Mouse (Mus musculus) myocyte (in vitro differentiated cells): ENCODE results near the gene Zfp449. TPM values are rescaled to one million over a fixed set of nuclear protein-coding genes. Genes with fewer than 3 reads are reported as not detected.

Source experiments
- H3K27me3 ChIP-seq: one replicate; pipeline ENCODE4 v1.6.1; 2011; ENCODE audit not compliant: control insufficient read depth, insufficient read depth, insufficient read length
- H3K36me3 ChIP-seq: one replicate; pipeline ENCODE4 v1.6.1; 2011; ENCODE audit not compliant: control insufficient read depth, insufficient read depth
- H3K4me2 ChIP-seq: one replicate; pipeline ENCODE4 v1.6.1; 2011; ENCODE audit warnings: low read depth, control low read depth
- H3K4me3 ChIP-seq: one replicate; pipeline ENCODE4 v1.5.1; 2011; ENCODE audit warnings: mild to moderate bottlenecking, control low read depth, moderate library complexity
- H3K79me2 ChIP-seq: one replicate; pipeline ENCODE4 v1.6.1; 2011; ENCODE audit not compliant: control insufficient read depth, insufficient read depth
- H3ac ChIP-seq: one replicate; pipeline ENCODE4 v1.6.1; 2011; ENCODE audit not compliant: control insufficient read depth, insufficient read length
- CEBPB ChIP-seq: IDR thresholded peaks from 2 replicates; pipeline ENCODE4 v1.6.1; 2011; ENCODE audit warnings: mild to moderate bottlenecking, moderate library complexity; ENCODE audit not compliant: poor library complexity, insufficient read depth, severe bottlenecking
- E2F4 ChIP-seq: IDR thresholded peaks from one replicate; pipeline ENCODE4 v1.6.1; 2011; ENCODE audit warnings: mild to moderate bottlenecking, control low read depth, moderate library complexity; ENCODE audit not compliant: insufficient read depth
- MAX ChIP-seq: IDR thresholded peaks from one replicate; pipeline ENCODE4 v1.6.1; 2011; ENCODE audit warnings: low read depth, mild to moderate bottlenecking, control low read depth
- MYOD1 ChIP-seq, 3 experiments: IDR thresholded peaks; one replicate each; pipeline ENCODE4 v1.6.1; 2011; ENCODE audit warnings: control low read depth in 2 of 3, low read depth in 2 of 3, mild to moderate bottlenecking in 2 of 3, moderate library complexity in 1 of 3; ENCODE audit not compliant: insufficient read length in 2 of 3, control insufficient read depth in 1 of 3
- MYOG ChIP-seq, 3 experiments: IDR thresholded peaks; one replicate each; pipeline ENCODE4 v1.6.1; 2011; ENCODE audit warnings: control low read depth in 2 of 3, low read depth in 2 of 3, mild to moderate bottlenecking in 2 of 3; ENCODE audit not compliant: insufficient read length in 2 of 3, control insufficient read depth in 1 of 3, insufficient read depth in 1 of 3
- POLR2A ChIP-seq: IDR thresholded peaks from one replicate; pipeline ENCODE4 v1.6.1; 2011; ENCODE audit warnings: low read depth, mild to moderate bottlenecking, control low read depth, moderate library complexity; ENCODE audit not compliant: insufficient read length
- POLR2AphosphoS2 ChIP-seq: IDR thresholded peaks from one replicate; pipeline ENCODE4 v1.6.1; 2011; ENCODE audit warnings: low read depth, control low read depth; ENCODE audit not compliant: insufficient read length
- REST ChIP-seq: IDR thresholded peaks from one replicate; pipeline ENCODE4 v1.6.1; 2011; ENCODE audit warnings: mild to moderate bottlenecking, control low read depth, moderate library complexity; ENCODE audit not compliant: insufficient read depth, insufficient read length
- SRF ChIP-seq: IDR thresholded peaks from one replicate; pipeline ENCODE4 v1.6.1; 2011; ENCODE audit warnings: low read depth; ENCODE audit not compliant: control insufficient read depth, insufficient read length
- TCF12 ChIP-seq: IDR thresholded peaks from one replicate; pipeline ENCODE4 v1.6.1; 2011; ENCODE audit warnings: mild to moderate bottlenecking, control low read depth; ENCODE audit not compliant: poor library complexity, insufficient read depth, severe bottlenecking
- TCF3 ChIP-seq: IDR thresholded peaks from one replicate; pipeline ENCODE4 v1.6.1; 2011; ENCODE audit warnings: low read depth, control low read depth; ENCODE audit not compliant: insufficient read length
- USF1 ChIP-seq: IDR thresholded peaks from one replicate; pipeline ENCODE4 v1.6.1; 2011; ENCODE audit warnings: low read depth, mild to moderate bottlenecking, control low read depth, moderate library complexity
- polyA plus RNA-seq: library from polyadenylated mRNA; unstranded; fragments of >200 nt; fragmentation: generic; extraction: Trizol; gene quantifications from one replicate; pipeline ENCODE4 v1.2.1, GENCODE M21; 2012; ENCODE audit warnings: missing spikeins

Zfp449 gene
- polyA plus RNA-seq: 0.55 TPM

- Histone ChIP-seq H3K4me3 (peak within 1 kb of the TSS; percentile 37), H3K79me2 (no peaks in the 10 kb centered on the region), H3ac (no peak within 1 kb of the TSS), H3K27me3 (no peaks in the 10 kb centered on the region), H3K36me3 (no peaks in the 10 kb centered on the region), H3K4me2 (peak within 1 kb of the TSS; percentile 68)
- TF ChIP-seq CEBPB (no peak), E2F4 (no peak), MAX (no peak), REST (no peak), TCF3 (no peak), POLR2A (peak; percentile 60), POLR2AphosphoS2 (peak; percentile 55), TCF12 (no peak), MYOG (IDR thresholded peaks at IDR 0.05; ENCODE audit: control insufficient read depth in 1 of 3, insufficient read depth in 1 of 3, insufficient read length in 2 of 3, low read depth in 2 of 3) (no peak), MYOD1 (IDR thresholded peaks at IDR 0.05; ENCODE audit: control insufficient read depth in 1 of 3, insufficient read length in 2 of 3, low read depth in 2 of 3) (no peak), USF1 (no peak), SRF (no peak)
Measured at GRCm38 (mm10) chrX:56346176-56346931, at the start of gene Zfp449. TSS of gene Zfp449 (plus strand) at chrX:56346400.

- no peak overlapping the region for H3ac ChIP-seq
- no peak overlapping the region for H3K4me2 ChIP-seq
- H3K4me3 ChIP-seq: no peak overlapping the region
Measured at GRCm38 (mm10) chrX:56307597-56307996, 38.6 kb upstream of the Zfp449 start.

GRCm38 (mm10) chrX:56312813-56313212 is 33.4 kb upstream of the Zfp449 start:
- H3K79me2 ChIP-seq: no peaks in the 10 kb centered on the region
- no peak overlapping the region for H3K4me2 ChIP-seq

More at GRCm38 (mm10) chrX:56307597-56307996, 38.6 kb upstream of the Zfp449 start:
- TF ChIP-seq TCF12: no peak
- no peak for TF ChIP-seq MYOG (IDR thresholded peaks at IDR 0.05; ENCODE audit: control insufficient read depth in 1 of 3, insufficient read depth in 1 of 3, insufficient read length in 2 of 3, low read depth in 2 of 3)
- TF ChIP-seq SRF: no peak
- TF ChIP-seq POLR2AphosphoS2: no peak
- TF ChIP-seq MAX: no peak
- TF ChIP-seq TCF3: no peak
- no peak for TF ChIP-seq POLR2A
- no peak for TF ChIP-seq MYOD1 (IDR thresholded peaks at IDR 0.05; ENCODE audit: control insufficient read depth in 1 of 3, insufficient read length in 2 of 3, low read depth in 2 of 3)
- no peak for TF ChIP-seq REST
- no peak for TF ChIP-seq E2F4
- TF ChIP-seq CEBPB: no peak
- TF ChIP-seq USF1: no peak
- no peaks in the 10 kb centered on the region for H3K27me3 ChIP-seq
- H3K79me2 ChIP-seq: no peaks in the 10 kb centered on the region
- H3K36me3 ChIP-seq: no peaks in the 10 kb centered on the region

GRCm38 (mm10) chrX:56322096-56322495 is 24.1 kb upstream of the Zfp449 start:
- no peaks in the 10 kb centered on the region for H3K27me3 ChIP-seq
- H3K36me3 ChIP-seq: no peaks in the 10 kb centered on the region
- no peaks in the 10 kb centered on the region for H3K79me2 ChIP-seq
- no peak overlapping the region for H3K4me3 ChIP-seq
- no peak overlapping the region for H3ac ChIP-seq
- H3K4me2 ChIP-seq: no peak overlapping the region
- TF ChIP-seq TCF3 (no peak), SRF (no peak), POLR2A (no peak), MYOD1 (IDR thresholded peaks at IDR 0.05; ENCODE audit: control insufficient read depth in 1 of 3, insufficient read length in 2 of 3, low read depth in 2 of 3) (no peak), MYOG (IDR thresholded peaks at IDR 0.05; ENCODE audit: control insufficient read depth in 1 of 3, insufficient read depth in 1 of 3, insufficient read length in 2 of 3, low read depth in 2 of 3) (no peak), REST (no peak), MAX (no peak), USF1 (no peak), TCF12 (no peak), CEBPB (no peak), E2F4 (no peak), POLR2AphosphoS2 (no peak)

More at GRCm38 (mm10) chrX:56312813-56313212, 33.4 kb upstream of the Zfp449 start:
- no peak overlapping the region for H3K4me3 ChIP-seq
- no peaks in the 10 kb centered on the region for H3K36me3 ChIP-seq
- TF ChIP-seq TCF12 (no peak), SRF (no peak), CEBPB (no peak), MYOG (IDR thresholded peaks at IDR 0.05; ENCODE audit: control insufficient read depth in 1 of 3, insufficient read depth in 1 of 3, insufficient read length in 2 of 3, low read depth in 2 of 3) (no peak), USF1 (no peak), E2F4 (no peak), TCF3 (no peak), POLR2AphosphoS2 (no peak), POLR2A (no peak), REST (no peak), MAX (no peak), MYOD1 (IDR thresholded peaks at IDR 0.05; ENCODE audit: control insufficient read depth in 1 of 3, insufficient read length in 2 of 3, low read depth in 2 of 3) (no peak)
- no peak overlapping the region for H3ac ChIP-seq
- H3K27me3 ChIP-seq: no peaks in the 10 kb centered on the region
